Mouse (Mus musculus) kidney, postnatal 4 days (tissue): ENCODE measurements around the gene Apof.

Experiments used
- DNase-seq, 2 experiments: peaks; one replicate each; pipeline ENCODE4 v3.0.0; 2021; ENCODE audit warnings: mixed read lengths in 2 of 2

Gene Apof

DNA sequence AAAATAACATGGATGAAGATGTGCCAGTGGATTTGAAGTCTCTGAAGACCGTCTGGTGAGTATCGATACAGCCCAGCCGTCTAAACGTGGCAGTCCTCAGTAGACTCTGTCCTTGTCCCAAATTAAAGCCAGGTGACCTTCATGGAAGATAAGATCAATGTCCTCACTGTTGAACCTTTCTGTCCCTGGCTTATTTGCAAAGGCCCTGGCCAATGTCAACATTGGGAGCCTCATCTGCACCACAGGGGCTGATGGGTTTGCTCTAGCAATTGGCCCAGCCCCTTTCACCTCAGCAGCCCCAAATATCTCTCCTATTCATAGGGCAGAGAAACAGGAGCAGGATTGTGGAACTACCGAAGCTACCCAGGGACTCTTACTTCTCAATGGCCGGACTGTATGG, at the start of gene Apof:
Gene Apof, plus strand, starts transcription at position 301 of the 400 bp plus-strand sequence.
- no peak for DNase-seq

DNA sequence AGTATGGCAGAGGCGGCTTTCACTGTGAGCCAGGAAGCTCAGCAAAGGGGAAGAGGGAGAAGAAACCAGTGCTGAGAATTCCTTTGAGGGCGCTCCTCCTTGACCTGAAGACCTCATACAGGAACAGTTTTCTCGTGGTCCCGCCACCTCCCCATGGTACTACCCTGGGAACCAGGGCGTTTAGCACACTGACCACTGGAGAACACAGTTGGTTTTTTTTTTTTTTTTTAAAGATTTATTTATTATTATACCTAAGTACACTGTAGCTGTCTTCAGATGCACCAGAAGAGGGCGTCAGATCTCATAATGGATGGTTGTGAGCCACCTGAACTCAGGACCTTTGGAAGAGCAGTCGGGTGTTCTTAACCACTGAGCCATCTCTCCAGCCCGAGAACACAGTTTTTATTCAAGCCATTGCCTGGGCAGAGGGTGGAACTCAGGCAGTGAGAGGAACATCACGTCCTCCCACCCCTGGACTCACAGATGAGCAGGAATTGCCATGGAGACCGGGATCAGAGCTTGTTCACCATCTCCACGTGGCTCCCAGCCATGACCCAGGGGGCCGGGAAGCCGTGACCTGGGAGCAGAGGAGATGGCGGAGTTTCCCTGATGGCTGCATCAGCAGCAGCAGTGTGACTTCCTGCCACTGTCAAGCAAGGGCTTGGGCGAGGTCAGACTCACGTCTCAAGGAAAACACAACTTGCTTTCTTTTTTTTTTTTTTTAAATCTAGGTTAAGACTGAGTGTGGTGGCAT, 46.8 kb upstream of the Apof start:
- DNase-seq = no peak

DNA sequence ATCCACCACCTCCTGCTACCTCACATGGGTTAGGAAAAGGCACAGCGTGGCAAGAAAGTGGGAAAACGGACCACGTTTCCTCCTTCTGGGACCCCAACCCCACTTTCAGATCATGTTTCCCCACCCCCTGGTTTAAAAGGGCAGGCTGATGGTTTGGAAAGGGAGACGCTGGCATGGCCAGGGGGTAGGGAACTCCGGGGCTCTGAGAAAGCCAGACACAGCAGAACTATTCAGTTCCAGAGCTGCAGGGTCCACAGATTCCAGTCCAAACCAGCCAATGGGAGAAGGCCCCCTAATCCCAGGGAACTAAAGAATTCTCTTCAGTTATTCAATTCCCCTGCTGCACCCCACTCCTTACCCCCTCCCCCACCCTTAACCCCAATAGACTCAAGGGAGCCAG, 43.4 kb upstream of the Apof start:
- DNase-seq = no peak

GRCm38 (mm10) chr10:128225538-128225937, 42.9 kb upstream of the Apof start, which contains the start of gene Mip:
Mip (plus strand) TSS chr10:128225838.
- no peak for DNase-seq

DNA sequence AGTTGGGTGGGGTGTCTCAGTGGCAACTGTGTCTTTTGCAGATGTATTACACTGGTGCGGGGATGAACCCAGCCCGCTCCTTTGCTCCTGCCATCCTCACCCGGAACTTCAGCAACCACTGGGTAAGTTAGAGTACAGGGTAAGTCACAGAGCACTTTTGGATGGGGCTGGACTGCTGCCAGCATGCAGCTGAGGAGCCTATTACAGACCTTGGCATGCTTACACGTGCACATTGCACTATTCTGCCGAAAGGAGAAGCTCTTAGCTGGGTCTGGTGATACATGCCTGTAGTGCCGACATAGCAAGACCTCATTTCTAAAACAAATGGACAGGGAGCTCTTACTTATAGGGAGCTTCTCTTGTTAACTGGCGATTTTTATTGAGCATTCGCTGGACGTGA, 40.9 kb upstream of the Apof start:
- DNase-seq = no peak

DNA sequence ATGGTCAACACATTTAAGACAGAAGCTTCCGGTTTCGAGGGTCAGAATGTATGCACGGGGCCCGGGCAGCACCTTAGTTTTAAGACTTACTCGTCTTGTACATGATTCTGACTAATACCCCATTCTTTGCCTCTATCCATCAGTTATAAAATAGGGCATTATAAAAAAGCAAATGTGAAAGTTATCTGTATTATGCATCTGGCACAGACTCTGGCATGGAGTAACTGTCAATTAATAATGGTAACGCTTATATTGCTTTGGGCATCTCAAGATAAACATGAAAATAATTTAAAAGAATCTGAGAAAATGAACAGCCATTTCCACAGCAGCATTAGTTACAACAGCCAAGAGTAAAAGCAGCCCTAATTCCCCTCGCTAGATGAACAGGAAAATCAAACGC, 40.5 kb upstream of the Apof start:
- DNase-seq = no peak

GRCm38 (mm10) chr10:128230582-128230981, 37.9 kb upstream of the Apof start:
- DNase-seq = no peak

GRCm38 (mm10) chr10:128231146-128231545, 37.3 kb upstream of the Apof start:
- no peak for DNase-seq

DNA sequence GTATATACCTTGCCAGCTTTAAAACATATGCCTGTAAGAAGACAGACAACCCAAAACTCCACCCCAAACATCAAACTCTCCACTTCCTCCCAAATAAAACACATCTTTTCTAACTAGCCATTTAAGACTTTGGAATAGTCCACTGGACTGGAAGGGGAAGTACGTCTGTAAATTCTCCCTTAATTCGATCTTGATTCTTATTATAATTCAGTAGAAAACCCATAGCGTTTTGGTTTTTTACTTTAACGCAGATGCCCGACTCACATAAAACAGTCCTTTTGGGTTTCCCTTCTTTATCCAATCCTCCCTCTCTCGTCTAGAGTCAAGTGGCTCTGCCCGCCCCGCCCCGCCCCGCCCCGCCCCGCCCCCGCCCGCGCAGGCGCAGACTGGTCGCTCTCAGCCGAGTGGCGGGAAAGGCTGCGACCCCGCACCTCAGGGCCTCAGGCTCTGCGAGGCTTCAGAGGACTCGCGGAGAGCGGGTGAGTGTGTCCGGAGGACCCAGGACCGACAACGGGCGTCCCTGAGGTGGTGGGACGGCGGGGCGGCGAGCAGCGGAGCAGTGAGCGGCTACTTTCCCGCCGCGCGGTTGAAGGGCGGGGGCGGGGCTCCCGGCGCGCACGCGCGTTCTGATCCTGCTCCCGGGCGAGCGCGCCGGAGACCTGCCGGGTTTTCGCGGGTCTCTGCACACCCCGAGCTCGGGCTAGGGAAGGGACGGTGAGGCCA, 36.6 kb upstream of the Apof start, which contains the start of gene Timeless:
Gene Timeless, plus strand, starts transcription at position 369 of the 723 bp plus-strand sequence.
- DNase-seq = peak; percentile 90 to 93

- peak; percentile 43 to 70 for DNase-seq
These were observed 36.0 kb upstream of the Apof start for GRCm38 (mm10) chr10:128232420-128232985.

GRCm38 (mm10) chr10:128236321-128236720, 32.1 kb upstream of the Apof start:
- no peak for DNase-seq

- DNase-seq = peak in 1 of 2 experiments; percentile 20
These were observed 30.5 kb upstream of the Apof start for GRCm38 (mm10) chr10:128237807-128238480.

GRCm38 (mm10) chr10:128239140-128239539, 29.3 kb upstream of the Apof start:
- DNase-seq = no peak

- DNase-seq = no peak
These were observed 28.3 kb upstream of the Apof start for GRCm38 (mm10) chr10:128240131-128240530.

DNA sequence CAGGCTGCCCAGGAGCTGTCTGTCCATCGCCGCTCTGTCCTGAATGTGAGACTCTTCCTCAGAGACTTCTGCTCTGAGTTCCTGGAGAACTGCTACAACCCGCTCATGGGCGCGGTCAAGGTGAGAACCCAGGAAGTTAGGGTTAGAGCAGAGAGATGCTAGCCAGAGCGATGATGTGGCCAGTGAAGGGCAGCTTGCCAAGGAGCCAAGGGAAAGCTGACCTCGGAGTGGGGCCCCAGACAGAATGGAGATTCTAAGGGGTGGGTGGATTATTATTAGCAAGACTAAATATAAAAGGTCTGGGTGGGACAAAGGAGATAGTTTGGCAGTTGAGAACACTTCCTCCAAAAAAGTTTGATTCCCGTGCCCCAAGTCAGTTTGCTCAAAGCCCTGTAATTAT, 25.2 kb upstream of the Apof start:
- no peak for DNase-seq

DNA sequence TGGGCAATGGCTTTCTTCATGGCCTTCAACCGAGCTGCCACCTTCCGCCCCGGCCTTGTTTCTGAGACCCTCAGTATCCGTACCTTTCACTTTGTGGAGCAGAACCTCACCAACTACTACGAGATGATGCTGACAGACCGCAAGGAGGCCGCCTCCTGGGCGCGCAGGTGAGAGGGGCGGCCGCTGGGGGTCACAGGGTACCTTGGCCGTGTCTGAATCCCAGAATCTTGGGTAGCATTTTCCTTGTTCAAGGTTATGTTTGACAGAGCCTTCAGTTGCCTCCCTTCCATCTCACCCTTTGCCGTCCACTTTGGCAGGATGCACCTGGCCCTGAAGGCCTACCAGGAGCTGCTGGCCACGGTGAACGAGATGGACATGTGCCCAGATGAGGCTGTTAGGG, 24.4 kb upstream of the Apof start:
- no peak for DNase-seq

- peak; percentile 53 to 65 for DNase-seq
These were observed 21.3 kb upstream of the Apof start for GRCm38 (mm10) chr10:128247020-128247732.

GRCm38 (mm10) chr10:128250565-128250964, 17.9 kb upstream of the Apof start:
- DNase-seq = no peak

DNA sequence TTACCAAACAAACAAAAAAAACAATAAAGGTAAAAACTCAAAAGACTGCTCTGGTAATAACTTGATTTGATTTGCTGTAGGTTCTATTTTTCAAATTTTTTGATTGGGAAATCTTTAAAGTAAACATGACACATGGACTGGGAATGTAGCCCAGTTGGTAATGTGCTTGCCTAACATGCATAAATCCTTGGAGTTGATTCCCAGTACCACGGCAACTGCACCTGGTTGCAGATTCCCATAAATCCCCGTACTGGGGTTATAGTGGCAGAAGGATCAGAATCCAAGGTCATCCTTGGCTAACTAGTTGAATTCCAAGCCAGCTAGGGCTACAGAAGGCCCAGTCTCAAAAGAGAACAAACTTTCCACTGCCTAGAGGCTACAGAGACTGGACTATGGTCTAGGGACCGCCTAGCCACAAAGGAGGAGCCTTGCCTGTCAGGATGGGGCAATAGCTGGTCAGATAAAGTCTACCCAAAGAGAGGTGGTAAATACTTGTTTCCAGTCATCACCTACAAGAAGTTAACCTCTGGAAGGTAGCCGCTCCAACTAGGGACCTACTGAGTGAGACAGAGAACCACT, 14.7 kb upstream of the Apof start, which contains the start of gene Apon:
Gene Apon, plus strand, starts transcription at position 420 of the 579 bp plus-strand sequence.
- DNase-seq = no peak

- no peak for DNase-seq
These were observed 12.5 kb upstream of the Apof start for GRCm38 (mm10) chr10:128255925-128256324.

DNA sequence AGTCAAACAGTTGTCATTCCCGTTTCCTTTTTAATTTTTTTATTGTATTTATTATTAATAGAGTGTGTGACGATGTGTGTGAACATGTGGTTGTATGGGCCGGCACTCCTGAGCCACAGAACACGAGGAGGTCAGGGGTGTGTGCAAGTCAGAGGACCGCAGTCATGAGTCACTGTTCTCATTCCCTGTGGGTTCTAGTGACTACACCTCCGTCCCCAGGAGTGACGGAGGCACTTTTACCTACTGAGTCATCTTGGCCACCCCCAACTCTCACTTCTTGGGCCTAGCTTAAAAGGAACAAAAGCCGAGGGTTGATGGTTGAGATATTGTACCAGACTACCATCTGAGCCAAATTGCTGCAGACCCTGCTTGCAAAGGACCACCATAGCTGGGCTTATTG, 12.1 kb upstream of the Apof start:
- no peak for DNase-seq

GRCm38 (mm10) chr10:128258953-128259352, 9.5 kb upstream of the Apof start:
- no peak for DNase-seq
